Mouse (Mus musculus) forebrain, embryonic 15.5 days (tissue): ENCODE data around the gene BC005561. TPM values are rescaled to one million over a fixed set of nuclear protein-coding genes. Genes with fewer than 3 reads are reported as not detected.

ENCODE experiments used
- polyA plus RNA-seq: library from polyadenylated mRNA; unstranded; fragments of >200 nt; fragmentation: Nextera tagmentation; extraction: Ambion mirVana; gene quantifications from 2 replicates; pipeline ENCODE4 v1.2.1, GENCODE M21; 2015

BC005561 gene
- polyA plus RNA-seq, 1 experiment from 2014 or later = 14.0 TPM

Other genes with a start within 250 kb of the BC005561 start
- gene Ibsp, start 209.2 kb upstream of the BC005561 start, polyA plus RNA-seq = 0.63 and 2.1 TPM in 2 replicates
- gene Mepe, start 183.0 kb upstream of the BC005561 start, polyA plus RNA-seq = not detected in 2 replicates
- 6.7 and 8.9 TPM in 2 replicates for gene Spp1, start 73.2 kb upstream of the BC005561 start, polyA plus RNA-seq
- 8.2 TPM in 2 replicates for gene Pkd2, start 48.9 kb upstream of the BC005561 start, polyA plus RNA-seq